Mouse (Mus musculus): ENCODE results near the gene Dirc2. TPM values are rescaled to one million over a fixed set of nuclear protein-coding genes. Genes with fewer than 3 reads are reported as not detected.
A peak's percentile ranks its signal among the peaks of the same experiment; 100 is the strongest.

Gene Dirc2
- polyA plus RNA-seq, 1 experiment from 2014 or later, result 4.9 TPM

DNA sequence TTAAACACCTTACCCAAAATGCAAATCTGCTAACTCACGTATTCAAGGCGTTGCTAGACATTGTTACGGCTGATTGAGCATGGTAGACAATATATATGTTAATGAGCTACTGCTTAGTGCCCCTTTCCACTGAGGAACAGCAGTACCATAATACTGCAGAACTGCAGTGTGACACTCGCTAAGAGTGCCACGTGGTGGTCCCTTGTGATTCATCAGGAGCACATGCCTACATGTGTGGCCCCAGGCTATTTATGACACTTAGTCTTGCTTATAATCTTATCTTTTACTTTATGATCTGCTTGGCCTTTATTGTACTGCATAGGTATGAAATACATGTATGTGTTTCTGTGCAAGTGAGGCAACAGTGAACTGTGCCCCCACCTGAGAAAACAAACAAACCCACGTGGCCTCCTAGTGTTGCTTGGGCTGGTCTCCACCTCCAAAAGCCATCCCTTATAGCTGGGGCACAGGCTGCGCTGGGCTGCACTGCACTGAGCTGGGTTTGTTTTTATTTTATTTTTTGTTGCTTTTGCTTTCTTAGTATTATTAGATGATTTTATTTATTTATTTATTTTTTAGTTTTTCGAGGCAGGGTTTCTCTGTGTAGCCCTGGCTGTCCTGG lies 18.5 kb upstream of the Dirc2 start:
- H3K4me3 ChIP-seq (replicated peaks), result no peak overlapping the region
- H3K4me1 ChIP-seq (replicated peaks), result peaks cover 37% of the 10 kb centered on the region
- no peak overlapping the region for H3K27ac ChIP-seq
- no peaks in the 10 kb centered on the region for H3K9me3 ChIP-seq (replicated peaks)
- no peaks in the 10 kb centered on the region for H3K27me3 ChIP-seq
- ATAC-seq (ENCODE audit: low read depth), result no peak
- no peak overlapping the region for H3K9ac ChIP-seq
- no peak overlapping the region for H3K4me2 ChIP-seq
- H3K36me3 ChIP-seq, result peaks cover 41% of the 10 kb centered on the region
- no peak for DNase-seq
- WGBS (ENCODE audit: insufficient replicate concordance), result 88% methylated on average over 8 of the region's 8 CpGs

DNA sequence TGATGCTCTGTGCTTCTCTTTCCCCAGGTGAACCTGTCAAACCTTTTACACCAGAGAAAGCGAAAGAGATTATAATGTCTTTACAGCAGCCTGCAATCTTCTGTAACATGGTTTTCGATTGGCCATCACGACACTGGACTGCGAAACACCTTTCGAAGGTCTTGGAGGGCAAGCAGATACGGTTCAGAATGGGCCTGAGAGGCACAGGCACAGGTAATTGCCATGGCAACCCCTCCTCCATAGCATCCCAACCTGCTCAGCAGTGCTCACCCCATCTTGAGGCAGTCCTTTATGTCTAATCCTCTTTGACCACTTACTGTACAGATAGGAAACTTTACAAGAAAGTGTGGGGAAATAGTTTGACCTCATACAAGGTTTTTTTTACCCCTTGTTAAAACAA lies 18.0 kb upstream of the Dirc2 start:
- Histone ChIP-seq H3K27ac (no peak overlapping the region), H3K36me3 (peaks cover 40% of the 10 kb centered on the region), H3K4me2 (no peak overlapping the region), H3K9ac (no peak overlapping the region), H3K9me3 (replicated peaks) (no peaks in the 10 kb centered on the region), H3K4me1 (replicated peaks) (peaks cover 40% of the 10 kb centered on the region), H3K27me3 (no peaks in the 10 kb centered on the region), H3K4me3 (replicated peaks) (no peak overlapping the region)
- DNase-seq (no peak), ATAC-seq (ENCODE audit: low read depth) (no peak)
- 89% methylated on average over 6 of the region's 6 CpGs for WGBS (ENCODE audit: insufficient replicate concordance)

DNA sequence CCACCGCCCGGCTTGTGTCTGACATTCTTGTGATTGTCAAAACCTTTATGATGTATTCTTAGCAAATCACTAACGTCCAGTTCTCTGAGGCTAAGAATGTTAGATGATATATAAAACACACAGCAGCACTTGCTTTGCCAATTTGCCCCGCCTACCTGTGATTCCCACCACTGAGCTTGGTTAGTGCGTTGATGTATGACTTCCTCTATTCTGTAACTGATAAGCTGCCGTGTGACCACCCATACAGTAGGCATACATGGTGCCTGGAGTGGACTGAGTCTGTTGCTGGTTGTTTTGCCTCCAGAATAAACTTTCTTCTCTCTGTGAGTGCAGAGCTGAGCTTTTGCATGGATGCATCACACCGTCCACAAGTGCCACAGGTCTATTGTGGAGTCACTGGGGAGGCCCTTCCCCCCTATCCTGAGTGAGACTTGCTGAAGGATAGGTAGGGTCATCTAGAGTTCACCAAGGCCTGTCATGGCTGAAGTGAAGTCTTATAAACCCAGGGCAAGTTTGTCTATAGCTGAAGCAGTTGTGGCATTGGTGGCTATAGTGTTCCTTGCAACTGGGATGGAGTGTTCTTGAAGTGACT lies 15.1 kb upstream of the Dirc2 start:
- H3K27me3 ChIP-seq, result no peaks in the 10 kb centered on the region
- H3K36me3 ChIP-seq, result peaks cover 16% of the 10 kb centered on the region
- H3K9ac ChIP-seq, result no peak overlapping the region
- H3K4me2 ChIP-seq, result no peak overlapping the region
- H3K27ac ChIP-seq, result no peak overlapping the region
- WGBS (ENCODE audit: insufficient replicate concordance), result 53% methylated on average over 7 of the region's 7 CpGs
- no peak overlapping the region for H3K4me3 ChIP-seq (replicated peaks)
- H3K4me1 ChIP-seq (replicated peaks), result peaks cover 37% of the 10 kb centered on the region
- H3K9me3 ChIP-seq (replicated peaks), result no peaks in the 10 kb centered on the region
- DNase-seq, result no peak
- ATAC-seq (ENCODE audit: low read depth), result peak; percentile 45; the same call in 1 of the 2 replicates

DNA sequence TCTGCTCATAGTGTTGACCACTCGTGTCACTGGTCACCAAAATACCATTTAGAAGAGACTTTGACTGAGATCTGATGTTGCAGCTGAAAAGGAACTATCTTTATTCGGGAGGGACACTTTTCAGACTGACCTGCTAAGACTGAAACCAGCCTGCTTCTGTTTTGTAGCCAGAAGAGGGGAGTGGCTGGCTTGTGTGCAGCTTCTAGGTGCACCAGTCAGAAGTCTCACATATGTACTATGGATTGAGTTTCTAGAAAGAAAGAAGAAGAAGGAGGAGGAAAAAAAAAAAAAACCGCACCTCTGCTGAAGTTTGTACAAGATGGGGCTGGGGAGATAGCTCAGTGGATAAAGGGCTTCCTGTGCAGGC lies 14.0 kb upstream of the Dirc2 start:
- Histone ChIP-seq H3K27me3 (no peaks in the 10 kb centered on the region), H3K9me3 (replicated peaks) (no peaks in the 10 kb centered on the region), H3K27ac (no peak overlapping the region), H3K4me2 (no peak overlapping the region), H3K4me3 (replicated peaks) (no peak overlapping the region), H3K36me3 (peaks cover 5% of the 10 kb centered on the region), H3K4me1 (replicated peaks) (peaks cover 37% of the 10 kb centered on the region), H3K9ac (no peak overlapping the region)
- DNase-seq, result no peak
- ATAC-seq (ENCODE audit: low read depth), result no peak
- WGBS (ENCODE audit: insufficient replicate concordance), result 52% methylated on average over 3 of the region's 3 CpGs

DNA sequence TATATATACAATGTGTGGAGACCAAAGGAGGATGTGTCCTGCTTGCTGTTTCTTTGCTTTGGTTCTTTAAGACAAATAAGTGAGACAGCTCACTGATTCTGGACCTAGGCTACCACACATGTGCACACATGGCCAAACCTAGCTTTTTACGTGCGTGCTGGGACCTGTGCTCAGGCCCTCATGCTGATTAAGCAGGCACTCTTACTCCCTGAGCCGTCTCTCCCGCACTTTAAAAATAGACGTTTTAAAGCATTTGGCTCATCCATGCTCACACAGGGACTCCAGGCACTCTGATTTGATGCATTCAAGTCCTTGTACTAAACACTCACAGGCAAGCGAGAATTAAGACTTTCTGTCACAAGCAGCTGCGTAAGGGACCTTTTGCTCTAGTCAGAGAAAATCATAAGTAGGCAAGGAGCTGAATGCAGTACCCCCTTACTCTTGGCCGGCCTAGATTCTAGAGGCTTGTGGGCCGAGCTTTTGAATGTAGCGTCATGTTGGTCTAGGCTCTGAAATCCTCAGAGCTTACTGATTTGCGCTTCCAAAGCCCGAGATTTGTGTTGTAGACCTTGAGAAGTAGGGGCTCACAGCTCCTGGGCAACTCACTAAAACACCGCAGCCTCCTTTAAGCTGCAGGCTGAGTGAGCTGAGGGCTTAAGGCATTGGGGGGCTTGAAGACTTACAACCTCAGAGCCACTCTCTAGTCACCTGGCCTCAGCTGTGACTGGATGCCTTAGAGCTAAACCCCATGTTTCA lies 13.5 kb upstream of the Dirc2 start:
- 83% methylated on average over 13 of the region's 13 CpGs for WGBS (ENCODE audit: insufficient replicate concordance)
- peaks cover 3% of the 10 kb centered on the region for H3K36me3 ChIP-seq
- DNase-seq, result no peak

DNA sequence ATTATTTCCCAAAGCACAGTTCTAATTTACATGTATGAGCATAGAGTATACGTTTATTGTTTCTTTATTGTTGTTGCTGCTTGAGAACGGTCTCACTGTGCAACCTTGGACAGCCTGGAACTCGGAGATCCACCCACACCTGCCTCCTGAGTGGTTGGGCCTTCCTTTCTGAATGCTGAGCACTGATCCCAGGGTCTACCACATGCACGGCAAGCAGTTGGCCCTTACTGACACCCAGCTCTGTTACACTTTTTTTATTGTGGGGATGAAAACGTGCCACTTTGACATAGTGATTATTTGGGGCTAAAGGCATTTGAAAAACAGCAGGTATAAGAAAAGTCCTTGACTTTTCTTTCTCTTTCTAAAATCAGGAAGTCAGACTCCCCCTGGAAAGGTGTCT lies 12.5 kb upstream of the Dirc2 start:
- DNase-seq (no peak), ATAC-seq (ENCODE audit: low read depth) (no peak)
- Histone ChIP-seq H3K9ac (no peak overlapping the region), H3K4me1 (replicated peaks) (peaks cover 37% of the 10 kb centered on the region), H3K27ac (no peak overlapping the region), H3K9me3 (replicated peaks) (no peaks in the 10 kb centered on the region), H3K4me3 (replicated peaks) (no peak overlapping the region), H3K36me3 (no peaks in the 10 kb centered on the region), H3K4me2 (no peak overlapping the region), H3K27me3 (no peaks in the 10 kb centered on the region)
- WGBS (ENCODE audit: insufficient replicate concordance), result 72% methylated on average over 5 of the region's 5 CpGs

More for the DNA sequence above, 13.5 kb upstream of the Dirc2 start:
- no peak overlapping the region for H3K4me2 ChIP-seq
- H3K27ac ChIP-seq, result no peak overlapping the region
- no peaks in the 10 kb centered on the region for H3K27me3 ChIP-seq
- H3K4me1 ChIP-seq (replicated peaks), result peaks cover 37% of the 10 kb centered on the region
- no peak for ATAC-seq (ENCODE audit: low read depth)
- H3K9ac ChIP-seq, result no peak overlapping the region
- no peaks in the 10 kb centered on the region for H3K9me3 ChIP-seq (replicated peaks)
- no peak overlapping the region for H3K4me3 ChIP-seq (replicated peaks)

DNA sequence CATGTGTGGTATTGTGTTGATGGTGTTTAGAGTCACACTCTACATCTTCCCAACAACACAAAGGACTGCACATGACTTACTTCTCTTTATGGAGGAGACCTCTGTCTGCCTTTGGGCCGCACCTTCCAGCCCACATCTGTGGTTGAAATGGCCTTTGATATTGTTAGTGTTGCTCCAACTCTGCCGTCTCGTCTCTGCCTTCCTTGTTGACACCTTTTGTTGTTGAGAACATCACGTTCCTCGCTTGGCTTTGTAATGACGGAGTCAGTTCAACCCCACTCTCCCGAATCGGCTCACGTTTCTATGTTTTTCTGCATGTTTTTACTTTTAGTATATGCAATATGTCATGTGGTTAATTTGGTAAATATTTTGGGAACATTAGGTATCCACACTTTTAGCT lies 11.9 kb upstream of the Dirc2 start:
- Histone ChIP-seq H3K27me3 (no peaks in the 10 kb centered on the region), H3K36me3 (no peaks in the 10 kb centered on the region), H3K4me2 (no peak overlapping the region), H3K9me3 (replicated peaks) (no peaks in the 10 kb centered on the region), H3K9ac (no peak overlapping the region), H3K4me1 (replicated peaks) (peaks cover 37% of the 10 kb centered on the region), H3K4me3 (replicated peaks) (no peak overlapping the region), H3K27ac (no peak overlapping the region)
- DNase-seq, result no peak
- no peak for ATAC-seq (ENCODE audit: low read depth)
- 87% methylated on average over 9 of the region's 9 CpGs for WGBS (ENCODE audit: insufficient replicate concordance)

DNA sequence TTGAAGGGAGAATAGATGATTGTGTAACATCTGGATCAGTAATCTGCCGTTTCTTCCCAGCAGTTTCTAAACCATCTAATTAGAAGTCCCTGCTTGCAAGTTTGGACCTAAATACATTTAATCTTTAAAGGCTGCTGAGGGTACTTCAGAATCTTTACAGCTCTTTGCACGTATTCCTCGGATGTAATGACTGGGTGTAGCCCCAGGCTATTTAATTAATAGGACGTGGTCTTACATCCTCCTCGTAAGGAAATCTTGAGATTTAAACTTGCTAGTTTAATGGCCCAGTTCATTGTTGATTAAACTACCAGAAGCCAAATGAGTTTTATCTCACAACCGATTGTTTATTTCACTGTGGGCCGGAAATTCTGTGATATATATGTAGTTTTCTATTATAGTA lies 10.5 kb upstream of the Dirc2 start:
- DNase-seq, result no peak
- Histone ChIP-seq H3K9ac (no peak overlapping the region), H3K9me3 (replicated peaks) (no peaks in the 10 kb centered on the region), H3K4me3 (replicated peaks) (no peak overlapping the region), H3K36me3 (no peaks in the 10 kb centered on the region), H3K27me3 (no peaks in the 10 kb centered on the region), H3K4me2 (no peak overlapping the region), H3K27ac (no peak overlapping the region), H3K4me1 (replicated peaks) (peaks cover 28% of the 10 kb centered on the region)
- ATAC-seq (ENCODE audit: low read depth), result no peak
- 82% methylated on average over 7 of the region's 7 CpGs for WGBS (ENCODE audit: insufficient replicate concordance)

DNA sequence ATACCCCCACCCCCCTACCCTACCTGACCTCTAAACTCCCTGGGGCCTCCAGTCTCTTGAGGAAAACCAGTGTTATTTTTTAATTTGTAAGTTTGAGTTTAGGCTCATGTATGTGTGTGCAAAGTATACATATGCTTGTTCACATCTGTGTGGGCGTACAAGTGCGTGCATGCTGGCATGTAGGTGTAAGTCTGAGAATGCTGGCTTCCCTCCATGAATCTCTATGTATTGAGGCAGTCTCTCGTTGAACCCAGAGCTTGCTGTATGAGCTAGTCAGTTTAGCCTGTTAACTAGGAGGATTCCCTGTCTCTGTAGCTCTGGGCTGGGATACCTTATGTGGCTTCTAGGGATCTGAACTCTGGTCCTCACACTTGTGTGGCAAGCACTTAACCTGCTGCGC lies 8.6 kb upstream of the Dirc2 start:
- DNase-seq, result no peak
- Histone ChIP-seq H3K9ac (no peak overlapping the region), H3K27me3 (no peaks in the 10 kb centered on the region), H3K36me3 (no peaks in the 10 kb centered on the region), H3K27ac (no peak overlapping the region), H3K4me2 (no peak overlapping the region), H3K4me3 (replicated peaks) (no peak overlapping the region), H3K4me1 (replicated peaks) (peaks cover 15% of the 10 kb centered on the region), H3K9me3 (replicated peaks) (no peaks in the 10 kb centered on the region)
- WGBS (ENCODE audit: insufficient replicate concordance), result 89% methylated on average over 4 of the region's 4 CpGs
- no peak for ATAC-seq (ENCODE audit: low read depth)

DNA sequence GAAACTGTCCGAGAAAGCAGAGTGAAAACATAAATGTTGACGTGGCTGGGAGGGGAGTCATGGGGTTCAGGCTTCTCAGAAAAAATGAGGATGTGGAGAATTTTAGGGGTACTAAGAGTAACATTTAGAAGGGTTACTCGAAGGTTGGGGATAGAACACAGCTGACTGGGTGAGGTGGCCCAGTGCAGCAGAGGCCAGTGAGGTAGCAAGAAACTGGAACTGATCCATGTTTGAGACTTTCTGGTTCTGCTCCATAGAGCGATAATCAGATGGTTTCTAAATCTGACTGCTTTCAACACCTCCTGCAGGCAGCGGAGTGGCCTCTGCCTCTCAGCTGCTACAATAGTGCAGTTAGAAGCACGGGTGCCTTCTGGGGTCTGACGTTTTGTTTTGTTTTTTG lies 7.6 kb upstream of the Dirc2 start:
- Histone ChIP-seq H3K9me3 (replicated peaks) (no peaks in the 10 kb centered on the region), H3K27ac (no peak overlapping the region), H3K4me2 (no peak overlapping the region), H3K4me3 (replicated peaks) (no peak overlapping the region), H3K4me1 (replicated peaks) (peaks cover 16% of the 10 kb centered on the region), H3K9ac (no peak overlapping the region), H3K27me3 (no peaks in the 10 kb centered on the region), H3K36me3 (peaks cover 7% of the 10 kb centered on the region; the same call in 1 of the 2 replicates)
- DNase-seq, result no peak
- ATAC-seq (ENCODE audit: low read depth), result no peak
- WGBS (ENCODE audit: insufficient replicate concordance), result 79% methylated on average over 7 of the region's 7 CpGs

DNA sequence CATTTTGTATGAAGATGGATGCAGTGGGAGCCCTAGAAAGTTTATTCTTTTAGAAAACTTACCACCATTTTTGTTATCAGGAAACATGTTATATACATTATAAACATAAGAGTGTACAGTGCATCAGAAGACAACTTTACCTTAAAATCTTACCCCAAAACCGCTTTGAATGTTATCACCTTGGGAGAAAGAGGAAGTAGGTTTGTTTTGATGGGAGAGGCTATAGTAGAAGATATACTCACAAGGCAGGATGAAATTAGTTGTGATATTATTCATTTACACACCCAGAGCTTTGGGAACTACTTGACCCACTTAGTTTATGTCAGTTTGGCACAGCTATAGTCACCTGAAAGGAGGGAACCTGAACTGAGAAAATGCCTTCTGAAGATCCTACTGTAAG lies 6.7 kb upstream of the Dirc2 start:
- ATAC-seq (ENCODE audit: low read depth), result no peak
- no peak overlapping the region for H3K4me3 ChIP-seq (replicated peaks)
- no peak overlapping the region for H3K4me2 ChIP-seq
- no peaks in the 10 kb centered on the region for H3K27me3 ChIP-seq
- DNase-seq, result no peak
- H3K9me3 ChIP-seq (replicated peaks), result no peaks in the 10 kb centered on the region
- WGBS (ENCODE audit: insufficient replicate concordance), result 33% methylated on average over 1 of the region's 1 CpGs
- no peak overlapping the region for H3K9ac ChIP-seq
- no peak overlapping the region for H3K27ac ChIP-seq
- peaks cover 7% of the 10 kb centered on the region; the same call in 1 of the 2 replicates for H3K36me3 ChIP-seq
- H3K4me1 ChIP-seq (replicated peaks), result peaks cover 25% of the 10 kb centered on the region
